Mouse (Mus musculus) midbrain, embryonic 12.5 days (tissue): ENCODE measurements around the gene Copz1. TPM values are rescaled to one million over a fixed set of nuclear protein-coding genes. Genes with fewer than 3 reads are reported as not detected.
A peak's percentile ranks its signal among the peaks of the same experiment; 100 is the strongest.

ENCODE experiments used
- ATAC-seq: fragments of 200-750 bp; cut with Nextera tagmentation; 2 replicates; pipeline ENCODE4 v1.8.0; 2017; ENCODE audit warnings: low read depth, moderate TSS enrichment, moderate library complexity; ENCODE audit not compliant: low FRiP score
- H3K27ac ChIP-seq: fragments of 300-500 bp; sonication (generic); replicated peaks from 2 replicates; pipeline ENCODE4 v1.5.1; 2016; ENCODE audit warnings: mild to moderate bottlenecking
- H3K27me3 ChIP-seq: fragments of 300-500 bp; sonication (generic); 2 replicates; pipeline ENCODE4 v1.6.1; 2016; ENCODE audit warnings: mild to moderate bottlenecking
- H3K36me3 ChIP-seq: fragments of 300-500 bp; sonication (generic); 2 replicates; pipeline ENCODE4 v1.6.1; 2016
- H3K4me1 ChIP-seq: fragments of 300-500 bp; sonication (generic); 2 replicates; pipeline ENCODE4 v1.6.1; 2016
- H3K4me2 ChIP-seq: fragments of 300-500 bp; sonication (generic); replicated peaks from 2 replicates; pipeline ENCODE4 v1.6.1; 2016; ENCODE audit warnings: mild to moderate bottlenecking, moderate library complexity
- H3K4me3 ChIP-seq: fragments of 300-500 bp; sonication (generic); 2 replicates; pipeline ENCODE4 v1.5.1; 2016; ENCODE audit warnings: mild to moderate bottlenecking
- H3K9ac ChIP-seq: fragments of 300-500 bp; sonication (generic); replicated peaks from 2 replicates; pipeline ENCODE4 v1.6.1; 2016; ENCODE audit warnings: mild to moderate bottlenecking, moderate library complexity
- H3K9me3 ChIP-seq: fragments of 300-500 bp; sonication (generic); 2 replicates; pipeline ENCODE4 v1.6.1; 2016; ENCODE audit warnings: mild to moderate bottlenecking
- WGBS: fragments of 180-500 bp; shearing (Covaris S2); methylation state at CpG from one replicate; pipeline ENCODE4 v1.1.7; 2016; 5-methylcytosine and 5-hydroxymethylcytosine counted together
- polyA plus RNA-seq: library from polyadenylated mRNA; unstranded; fragments of >200 nt; fragmentation: Nextera tagmentation; extraction: Ambion mirVana; gene quantifications from 2 replicates; pipeline ENCODE4 v1.2.1, GENCODE M21; 2016

Copz1 gene
- polyA plus RNA-seq, 1 experiment from 2014 or later, result 235 TPM

DNA sequence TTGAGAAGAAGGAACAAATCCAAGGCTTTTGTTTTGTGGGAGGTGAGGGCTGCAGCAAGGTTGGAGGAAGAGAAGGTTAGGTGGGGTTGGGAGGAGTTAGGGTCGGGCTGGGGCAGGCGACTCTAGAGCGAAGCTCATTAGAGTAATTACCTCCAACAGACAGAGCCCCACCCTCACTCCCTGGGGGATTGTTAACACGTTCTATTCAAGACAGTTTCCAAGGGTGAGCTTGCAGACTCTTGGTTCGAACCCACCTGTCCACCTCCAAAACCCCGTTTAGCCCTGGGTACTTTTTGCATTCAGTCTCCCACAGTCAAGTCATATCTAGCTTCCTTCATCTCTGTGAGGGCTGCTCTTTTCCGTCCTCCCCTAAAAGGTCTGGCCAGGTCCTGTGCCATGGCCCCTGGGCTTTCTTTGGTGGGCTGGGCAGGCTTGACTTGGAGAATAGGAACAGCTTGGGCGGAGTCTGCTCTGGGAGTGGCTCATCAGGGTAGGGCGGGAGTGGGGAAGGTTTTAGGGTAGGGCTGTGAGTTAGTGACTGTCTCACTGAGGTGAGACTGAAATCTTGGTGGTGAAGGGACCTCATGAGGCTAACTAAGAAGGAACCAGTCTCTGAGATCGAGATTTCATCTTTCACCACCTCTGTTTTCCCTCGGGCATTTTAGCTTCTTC lies 64.6 kb downstream of the Copz1 start:
- no peaks in the 10 kb centered on the region for H3K9me3 ChIP-seq
- 24% methylated on average over 11 of the region's 11 CpGs for WGBS
- H3K36me3 ChIP-seq, result no peaks in the 10 kb centered on the region
- H3K27ac ChIP-seq, result no peak overlapping the region
- no peak for ATAC-seq
- no peak overlapping the region for H3K4me2 ChIP-seq
- no peak overlapping the region for H3K4me3 ChIP-seq
- H3K4me1 ChIP-seq, result peaks cover 60% of the 10 kb centered on the region
- H3K9ac ChIP-seq, result no peak overlapping the region
- H3K27me3 ChIP-seq, result peaks cover 50% of the 10 kb centered on the region

DNA sequence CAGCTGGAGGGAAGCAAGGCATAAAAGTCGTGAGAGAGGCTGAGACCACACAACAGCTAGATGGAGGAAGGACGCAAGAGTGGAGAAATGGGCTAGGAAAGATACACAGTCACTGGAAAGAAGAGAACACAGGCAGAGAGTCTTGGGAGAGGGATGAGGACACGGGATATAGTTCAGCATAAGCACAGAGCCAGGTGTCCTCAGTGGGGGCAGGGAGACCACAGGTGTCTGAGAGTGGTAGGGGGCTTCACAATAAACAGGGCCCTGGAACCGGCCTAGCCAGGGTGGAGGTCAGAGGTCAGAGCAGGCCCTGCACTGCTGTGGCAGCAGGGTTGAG lies 66.3 kb downstream of the Copz1 start:
- H3K36me3 ChIP-seq, result no peaks in the 10 kb centered on the region
- no peak overlapping the region for H3K27ac ChIP-seq
- peaks cover 50% of the 10 kb centered on the region for H3K27me3 ChIP-seq
- H3K4me3 ChIP-seq, result peak overlapping the region; percentile 49; the same call in 1 of the 2 replicates
- no peaks in the 10 kb centered on the region for H3K9me3 ChIP-seq
- no peak for ATAC-seq
- 0 out of 2 replicates have a peak overlapping the region, but pooled peaks have one; percentile 45 for H3K9ac ChIP-seq
- H3K4me2 ChIP-seq, result peak overlapping the region; percentile 80
- whole genome bisulfite sequencing, result 30% methylated on average over 4 of the region's 4 CpGs
- H3K4me1 ChIP-seq, result peaks cover 44% of the 10 kb centered on the region

DNA sequence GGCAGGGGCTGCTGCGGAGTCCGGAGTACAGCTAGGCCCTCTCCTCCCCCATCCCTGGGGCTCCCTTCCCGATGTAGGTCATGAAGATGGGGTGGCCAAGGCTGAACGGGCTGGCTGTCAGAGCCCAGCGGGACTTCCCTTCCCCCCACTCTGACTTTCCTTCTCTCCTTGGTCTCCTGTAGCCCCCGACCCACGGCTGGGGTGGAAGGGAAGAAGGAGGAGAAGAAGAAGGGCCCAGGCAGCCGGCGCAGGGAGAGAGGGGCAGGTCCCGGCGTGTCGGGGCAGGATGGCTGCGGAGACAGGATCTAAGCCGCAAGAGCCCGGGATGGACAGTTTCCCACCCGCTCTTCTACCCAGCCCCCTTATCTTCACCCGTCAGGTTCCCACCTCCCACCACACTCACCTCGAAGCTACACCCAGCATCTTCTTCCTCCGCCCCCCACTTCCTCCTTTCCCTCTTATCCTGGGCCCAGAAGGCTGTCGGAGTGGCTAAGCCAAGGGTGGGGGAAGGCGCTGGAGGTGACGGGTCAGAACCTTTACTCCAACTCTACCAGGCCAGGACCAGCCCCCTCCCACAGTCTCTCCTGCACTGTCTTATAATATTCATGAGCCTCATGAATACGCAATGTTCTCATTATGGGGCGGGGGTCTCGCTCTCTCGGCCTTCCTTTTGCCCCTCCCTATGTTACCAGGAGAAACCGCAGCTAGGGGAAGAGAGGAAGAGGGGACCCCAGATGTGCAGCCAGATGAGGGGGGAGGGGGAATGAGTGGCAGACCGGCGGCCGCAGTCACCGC lies 66.8 kb downstream of the Copz1 start:
- Histone ChIP-seq H3K9ac (peak overlapping the region; percentile 45), H3K4me2 (peak overlapping the region; percentile 80), H3K9me3 (no peaks in the 10 kb centered on the region), H3K4me1 (peaks cover 38% of the 10 kb centered on the region), H3K4me3 (peak overlapping the region; percentile 49), H3K27ac (no peak overlapping the region), H3K27me3 (peaks cover 50% of the 10 kb centered on the region), H3K36me3 (no peaks in the 10 kb centered on the region)
- peak; percentile 46 for ATAC-seq
- WGBS, result 4% methylated on average over 30 of the region's 31 CpGs

DNA sequence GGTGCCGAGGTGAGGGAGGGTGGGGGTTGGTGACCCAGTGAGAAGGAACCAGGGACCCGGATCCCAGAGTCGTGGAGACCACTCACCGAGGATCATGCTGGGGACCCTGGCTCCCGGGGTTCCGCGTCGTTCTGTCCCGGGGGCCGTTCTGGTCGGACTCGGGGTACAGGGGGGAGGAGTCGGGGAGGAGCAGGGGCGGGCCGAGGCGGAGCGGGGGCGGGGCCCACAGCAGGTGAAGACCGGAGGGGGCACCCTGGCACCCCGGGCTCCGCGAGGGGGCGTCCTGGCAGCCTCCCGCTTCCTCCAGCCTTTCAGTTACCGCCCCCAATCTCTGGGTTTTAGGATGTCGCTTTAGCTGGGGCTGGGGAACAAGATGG lies 67.4 kb downstream of the Copz1 start, which contains the start of gene Zfp385a:
TSS of gene Zfp385a (minus strand) at position 133 of the 377 bp plus-strand sequence.
- Histone ChIP-seq H3K4me3 (peak within 1 kb of the TSS; percentile 49), H3K4me1 (peaks cover 33% of the 10 kb centered on the region), H3K9ac (peak within 1 kb of the TSS; percentile 45), H3K27me3 (peaks cover 50% of the 10 kb centered on the region), H3K4me2 (peak within 1 kb of the TSS; percentile 80), H3K36me3 (peaks cover 2% of the 10 kb centered on the region; the same call in 1 of the 2 replicates), H3K9me3 (no peaks in the 10 kb centered on the region), H3K27ac (no peak within 1 kb of the TSS)
- 1% methylated on average over 26 of the region's 26 CpGs for WGBS
- peak; percentile 46 for ATAC-seq

DNA sequence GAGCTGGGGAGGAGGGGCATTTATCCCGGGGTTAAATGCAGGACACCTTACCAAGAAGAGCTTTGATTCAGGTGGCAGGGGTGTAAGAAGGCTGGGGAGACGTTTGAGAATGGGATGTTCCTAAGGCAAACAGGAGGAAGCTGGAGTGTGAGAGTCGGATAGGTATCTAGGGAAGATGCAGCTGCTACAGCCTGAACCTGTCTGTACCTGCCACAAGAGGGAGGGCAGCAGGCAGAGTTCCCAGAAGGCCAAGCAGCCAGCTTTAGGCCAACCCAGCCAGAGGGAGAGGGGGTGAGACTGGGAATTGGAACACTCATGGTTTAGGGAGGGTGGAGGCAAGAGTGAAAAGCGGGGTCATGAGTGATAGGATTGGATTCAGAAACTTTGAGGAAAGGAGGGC lies 68.3 kb downstream of the Copz1 start:
- no peak overlapping the region for H3K9ac ChIP-seq
- peaks cover 24% of the 10 kb centered on the region for H3K4me1 ChIP-seq
- H3K27me3 ChIP-seq, result peaks cover 50% of the 10 kb centered on the region
- H3K36me3 ChIP-seq, result peaks cover 8% of the 10 kb centered on the region; the same call in 1 of the 2 replicates
- peak overlapping the region; percentile 80 for H3K4me2 ChIP-seq
- H3K9me3 ChIP-seq, result no peaks in the 10 kb centered on the region
- H3K27ac ChIP-seq, result no peak overlapping the region
- peak overlapping the region; percentile 49; the same call in 1 of the 2 replicates for H3K4me3 ChIP-seq
- no peak for ATAC-seq
- WGBS, result 21% methylated on average over 4 of the region's 4 CpGs

DNA sequence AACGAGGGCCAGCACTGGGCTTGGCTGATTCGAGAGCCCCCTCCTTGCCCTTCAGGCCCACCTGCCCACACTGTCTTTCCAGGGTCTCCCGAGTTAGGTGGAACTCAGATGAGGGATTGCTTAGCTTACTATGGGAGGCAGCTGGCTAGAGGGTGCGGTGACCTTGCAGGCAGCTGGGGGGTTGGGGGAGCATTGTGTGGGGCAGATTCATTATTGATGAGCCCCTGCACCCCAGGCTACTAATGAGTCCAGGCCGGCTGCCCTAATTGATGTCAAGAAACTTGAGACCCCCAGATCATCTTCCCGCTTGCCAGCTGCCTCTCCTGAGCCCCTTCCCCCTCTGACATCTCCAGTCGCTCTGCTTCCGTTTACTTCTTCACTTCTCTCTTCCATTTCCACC lies 69.0 kb downstream of the Copz1 start:
- Histone ChIP-seq H3K9ac (no peak overlapping the region), H3K4me3 (no peak overlapping the region), H3K36me3 (peaks cover 14% of the 10 kb centered on the region; the same call in 1 of the 2 replicates), H3K27ac (no peak overlapping the region), H3K9me3 (no peaks in the 10 kb centered on the region), H3K4me1 (peaks cover 23% of the 10 kb centered on the region), H3K4me2 (no peak overlapping the region), H3K27me3 (peaks cover 47% of the 10 kb centered on the region)
- WGBS, result 46% methylated on average over 8 of the region's 8 CpGs
- no peak for ATAC-seq

DNA sequence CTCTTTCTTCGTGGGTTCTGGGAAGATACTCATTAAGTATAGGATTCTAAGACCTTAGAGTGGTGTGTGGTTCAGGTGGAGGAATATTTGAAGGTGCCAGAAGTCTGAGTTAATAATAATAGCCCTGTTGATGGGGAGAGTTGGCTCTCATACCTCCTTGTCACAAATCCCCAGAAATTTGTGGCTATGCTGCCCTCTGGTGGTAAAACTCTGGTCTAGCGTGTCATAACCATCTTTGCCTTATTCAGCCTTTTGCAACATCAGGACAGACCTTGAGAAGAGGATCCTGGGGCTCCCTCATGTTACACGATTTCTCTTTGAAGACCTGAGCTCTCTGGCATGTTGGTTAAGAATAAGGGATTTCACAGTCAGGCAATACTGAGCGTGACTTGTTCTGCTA lies 69.9 kb downstream of the Copz1 start:
- no peak for ATAC-seq
- no peaks in the 10 kb centered on the region for H3K9me3 ChIP-seq
- H3K4me2 ChIP-seq, result no peak overlapping the region
- peaks cover 23% of the 10 kb centered on the region for H3K4me1 ChIP-seq
- peaks cover 42% of the 10 kb centered on the region for H3K27me3 ChIP-seq
- no peak overlapping the region for H3K4me3 ChIP-seq
- H3K9ac ChIP-seq, result no peak overlapping the region
- 12% methylated on average over 4 of the region's 4 CpGs for WGBS
- peaks cover 14% of the 10 kb centered on the region; the same call in 1 of the 2 replicates for H3K36me3 ChIP-seq
- H3K27ac ChIP-seq, result no peak overlapping the region

DNA sequence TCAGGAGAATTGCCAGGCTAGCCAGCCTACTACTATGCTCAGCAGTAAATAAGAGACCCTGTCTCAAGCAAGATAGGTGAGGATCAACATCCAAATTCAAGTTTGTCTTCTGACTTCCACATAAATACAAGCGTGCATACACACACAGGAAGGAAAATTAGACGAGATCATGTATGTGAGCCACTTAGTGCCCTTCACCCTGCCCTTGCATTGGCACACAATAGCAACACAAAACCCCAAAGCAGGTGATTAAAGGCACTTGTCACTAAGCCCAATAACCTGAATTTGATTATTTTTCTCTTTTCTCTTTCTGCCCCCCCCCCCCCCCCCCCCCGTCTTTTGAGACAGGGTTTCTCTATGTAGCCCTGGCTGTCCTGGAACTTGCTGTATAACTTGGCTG lies 70.5 kb downstream of the Copz1 start:
- peaks cover 36% of the 10 kb centered on the region for H3K27me3 ChIP-seq
- peaks cover 14% of the 10 kb centered on the region; the same call in 1 of the 2 replicates for H3K36me3 ChIP-seq
- no peak overlapping the region for H3K27ac ChIP-seq
- peaks cover 23% of the 10 kb centered on the region for H3K4me1 ChIP-seq
- no peak overlapping the region for H3K4me3 ChIP-seq
- 80% methylated on average over 2 of the region's 3 CpGs for WGBS
- H3K9me3 ChIP-seq, result no peaks in the 10 kb centered on the region
- ATAC-seq, result no peak
- H3K9ac ChIP-seq, result no peak overlapping the region
- no peak overlapping the region for H3K4me2 ChIP-seq

DNA sequence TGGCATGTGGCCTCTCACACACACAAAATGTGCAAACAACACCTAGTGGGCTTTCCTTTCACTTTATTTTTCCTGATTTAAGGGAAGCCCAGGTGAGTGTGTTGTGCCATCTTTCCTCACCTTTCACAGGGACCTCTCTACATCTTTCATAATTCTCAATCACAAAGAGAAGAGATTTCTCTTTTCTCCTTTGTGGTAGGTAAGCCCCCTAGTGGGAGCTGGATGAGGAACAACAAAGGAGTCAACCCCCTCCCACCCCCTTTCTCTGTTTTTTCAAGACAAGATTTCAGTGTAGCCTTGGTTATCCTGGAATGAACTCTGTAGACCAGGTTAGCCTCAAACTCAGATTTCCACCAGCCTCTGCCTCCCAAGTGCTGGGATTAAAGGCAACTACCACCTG lies 71.0 kb downstream of the Copz1 start:
- Histone ChIP-seq H3K36me3 (peaks cover 14% of the 10 kb centered on the region; the same call in 1 of the 2 replicates), H3K27ac (no peak overlapping the region), H3K4me3 (no peak overlapping the region), H3K9ac (no peak overlapping the region), H3K4me1 (peaks cover 23% of the 10 kb centered on the region), H3K4me2 (no peak overlapping the region), H3K9me3 (no peaks in the 10 kb centered on the region), H3K27me3 (peaks cover 32% of the 10 kb centered on the region)
- ATAC-seq, result no peak

DNA sequence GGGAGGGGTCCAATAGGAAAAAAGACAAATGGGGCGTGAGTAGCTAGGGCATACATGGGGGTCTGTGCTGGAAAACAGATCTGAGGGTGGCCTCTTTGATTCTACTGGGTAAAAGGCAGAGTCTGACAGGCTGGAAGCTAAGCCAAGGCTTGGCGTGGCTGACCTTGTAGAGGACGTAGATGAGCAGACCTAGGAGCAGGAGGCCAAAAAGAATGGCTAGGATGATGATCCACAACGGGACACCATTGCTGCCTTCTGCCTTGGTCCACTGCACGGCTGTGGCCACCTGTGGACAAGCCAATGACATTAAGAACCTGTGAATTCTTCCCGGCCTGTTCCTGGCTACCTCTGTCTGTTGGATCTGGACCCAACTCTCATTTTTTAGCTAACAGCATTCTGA lies 73.3 kb downstream of the Copz1 start:
- ATAC-seq, result no peak
- 88% methylated on average over 6 of the region's 6 CpGs for WGBS
- no peak overlapping the region for H3K27ac ChIP-seq
- H3K9me3 ChIP-seq, result no peaks in the 10 kb centered on the region
- peaks cover 3% of the 10 kb centered on the region; the same call in 1 of the 2 replicates for H3K4me1 ChIP-seq
- H3K4me3 ChIP-seq, result no peak overlapping the region
- H3K36me3 ChIP-seq, result peaks cover 28% of the 10 kb centered on the region
- no peak overlapping the region for H3K9ac ChIP-seq
- H3K27me3 ChIP-seq, result peaks cover 11% of the 10 kb centered on the region
- H3K4me2 ChIP-seq, result no peak overlapping the region

DNA sequence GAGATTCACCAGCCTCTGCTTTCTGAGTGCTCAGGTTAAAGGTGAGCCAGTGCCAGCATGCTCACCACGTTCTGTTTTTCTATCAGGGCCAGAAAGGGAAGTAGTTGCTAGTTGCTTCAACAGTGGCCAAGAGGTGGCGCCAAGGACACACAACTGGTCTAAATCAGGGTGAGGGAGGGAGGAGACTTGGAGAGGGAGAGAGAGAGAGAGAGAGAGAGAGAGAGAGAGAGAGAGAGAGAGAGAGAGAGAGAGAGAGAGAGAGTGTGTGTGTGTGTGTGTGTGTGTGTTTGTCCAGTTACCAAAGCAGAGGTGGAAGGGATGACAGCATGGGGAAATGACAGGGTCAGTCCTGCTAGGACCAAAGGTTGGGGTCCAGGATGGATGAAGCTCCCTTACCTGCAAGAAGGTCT lies 74.8 kb downstream of the Copz1 start:
- H3K36me3 ChIP-seq, result peaks cover 42% of the 10 kb centered on the region
- no peak for ATAC-seq
- 4% methylated on average over 2 of the region's 2 CpGs for WGBS

More for the DNA sequence above, 74.8 kb downstream of the Copz1 start:
- H3K27ac ChIP-seq, result no peak overlapping the region
- H3K27me3 ChIP-seq, result no peaks in the 10 kb centered on the region
- H3K4me3 ChIP-seq, result no peak overlapping the region
- no peaks in the 10 kb centered on the region for H3K9me3 ChIP-seq
- H3K9ac ChIP-seq, result no peak overlapping the region
- no peak overlapping the region for H3K4me2 ChIP-seq
- no peaks in the 10 kb centered on the region; the same call in 1 of the 2 replicates for H3K4me1 ChIP-seq
